Mouse (Mus musculus) brain, embryonic 14.5 days (tissue): ENCODE data around the gene Zyg11a.

Experiments
- CTCF ChIP-seq: fragments of 200-500 bp; IDR thresholded peaks from 2 replicates; pipeline ENCODE4 v1.5.1; 2012; ENCODE audit warnings: inconsistent platforms, mild to moderate bottlenecking, moderate library complexity, borderline replicate concordance; ENCODE audit not compliant: insufficient read depth, insufficient read length; ENCODE audit errors: extremely low read depth
- POLR2A ChIP-seq: fragments of 200-500 bp; IDR thresholded peaks from 2 replicates; pipeline ENCODE4 v1.6.1; 2012; ENCODE audit warnings: mild to moderate bottlenecking, inconsistent platforms, borderline replicate concordance; ENCODE audit not compliant: poor library complexity, insufficient read depth, insufficient read length, severe bottlenecking; ENCODE audit errors: extremely low read depth

DNA sequence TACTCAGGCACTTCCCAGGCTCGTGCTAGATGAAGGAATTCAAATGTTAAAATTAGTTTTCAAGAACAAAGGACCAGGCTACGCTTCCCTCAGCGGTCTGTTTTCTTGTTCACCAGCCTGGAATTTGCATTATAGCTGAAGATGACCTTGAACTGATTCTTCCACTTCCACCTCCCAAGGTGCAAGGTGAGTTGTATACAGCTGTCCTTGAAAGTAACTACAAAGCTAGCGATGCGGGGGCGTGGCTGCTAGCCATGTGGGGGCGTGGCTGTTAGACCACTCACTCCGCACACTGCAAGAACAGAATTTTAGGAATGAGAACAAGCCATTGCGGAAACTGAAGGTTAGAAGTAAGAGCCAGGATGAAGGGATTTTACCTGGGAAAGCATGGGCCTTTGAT lies 1.2 kb upstream of the Zyg11a start:
- TF ChIP-seq CTCF = no peak
- TF ChIP-seq POLR2A = no peak
